Mouse (Mus musculus) gastrocnemius, postnatal 14 days (tissue): ENCODE results near the gene Surf6. TPM values are rescaled to one million over a fixed set of nuclear protein-coding genes. Genes with fewer than 3 reads are reported as not detected.
"Not testable (repeated sequence)": the region's sequence is repeated elsewhere in the genome, so short reads cannot be mapped to it uniquely, and the experiment has no call there.

ENCODE experiments used
- DNase-seq: peaks from one replicate; pipeline ENCODE4 v3.0.0; 2021; ENCODE audit warnings: mixed read lengths
- intact Hi-C: fragments of 180-260 bp; cut with DNase I; formaldehyde crosslinking; loops from one replicate; pipeline ENCODE4 v1.15.1; 2025; ENCODE audit warnings: low total_unique reads
- total RNA-seq, 2 experiments: library from RNA; stranded (reverse); gene quantifications; 2 replicates each; pipeline ENCODE4 v1.2.3; 2021

Gene Surf6
- total RNA-seq, 2 experiments from 2014 or later, result 11.9 to 13.3 TPM

DNA sequence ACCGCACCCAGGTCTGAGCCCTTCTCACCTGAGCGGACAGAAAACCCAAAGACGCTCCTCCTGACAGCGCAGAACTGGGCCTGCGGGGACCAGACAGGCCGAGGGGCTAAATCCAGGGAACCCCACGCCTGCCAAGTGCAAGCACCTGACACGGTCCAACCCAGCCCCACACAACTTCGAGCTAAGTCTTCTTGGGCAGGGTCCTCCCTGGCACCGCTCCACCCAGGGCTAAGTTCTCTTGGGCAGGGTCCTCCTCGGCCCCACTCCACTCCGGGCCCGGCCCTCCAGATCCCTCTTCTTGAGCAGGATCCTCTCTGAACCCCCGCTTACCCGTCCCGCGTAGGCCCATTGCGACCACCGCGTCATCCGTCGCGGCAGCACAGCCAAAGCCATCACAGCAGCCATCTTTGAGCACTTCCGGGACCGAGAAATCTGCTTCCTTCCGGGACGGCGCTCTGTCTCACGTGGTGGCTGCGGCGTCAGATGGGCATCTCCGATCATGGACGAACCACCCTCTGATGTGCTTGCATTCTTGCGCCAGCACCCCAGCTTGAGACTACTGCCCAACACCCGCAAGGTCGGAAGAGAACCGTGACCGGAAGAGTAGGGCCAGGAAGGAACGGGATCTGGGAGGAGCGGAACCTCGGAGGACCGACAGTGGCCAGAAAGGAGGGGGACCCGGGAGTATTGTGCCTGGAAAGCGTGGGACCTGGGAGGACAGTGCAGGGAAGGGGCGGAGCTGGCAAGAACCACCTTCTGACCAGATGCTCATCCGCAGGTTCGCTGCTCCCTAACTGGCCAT, 13.4 kb upstream of the Surf6 start, which contains the start of the genes Surf2 and Surf1:
Surf2 (plus strand) TSS at position 441 of the 802 bp plus-strand sequence.
Surf1 (minus strand) TSS at position 604 of the 802 bp plus-strand sequence.
- intact Hi-C loops, result no loop called here
- peak; percentile 79 for DNase-seq

DNA sequence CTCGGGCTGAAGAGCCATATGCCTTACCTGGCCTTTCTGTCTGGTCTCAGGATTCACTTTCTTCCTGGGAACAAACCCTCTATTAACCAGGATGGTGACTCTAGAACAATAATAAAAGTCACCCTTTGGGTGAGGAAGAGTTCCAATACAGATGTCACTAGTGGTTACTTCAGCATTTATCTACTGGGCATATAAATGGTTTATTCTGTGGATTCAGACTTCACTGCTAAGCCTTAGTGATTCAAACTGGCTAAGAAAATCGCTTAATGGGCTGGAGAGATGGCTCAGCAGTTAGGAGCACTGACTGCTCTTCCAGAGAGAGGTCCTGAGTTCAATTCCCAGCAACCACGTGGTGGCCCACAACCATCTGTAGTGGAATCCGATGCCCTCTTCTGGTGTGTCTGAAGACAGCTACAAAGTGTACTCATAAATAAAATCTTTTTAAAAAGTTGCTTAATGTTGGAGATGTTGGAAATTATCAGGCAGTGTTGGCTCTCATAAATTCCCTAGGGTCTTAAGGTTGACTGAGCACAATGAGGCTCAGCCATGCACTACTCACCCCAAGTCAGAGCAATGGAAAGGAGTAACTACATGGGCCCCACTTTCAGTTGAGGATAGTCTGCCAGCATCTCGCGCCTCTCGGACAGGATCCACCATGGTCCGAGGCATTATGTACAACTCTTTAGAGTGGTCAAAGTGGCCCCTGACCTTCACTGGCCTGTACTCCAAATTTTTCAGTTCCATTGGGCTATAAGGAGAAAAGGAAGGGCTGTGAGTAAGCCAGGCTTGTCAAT, 11.7 kb upstream of the Surf6 start:
- intact Hi-C loops, result no loop called here

DNA sequence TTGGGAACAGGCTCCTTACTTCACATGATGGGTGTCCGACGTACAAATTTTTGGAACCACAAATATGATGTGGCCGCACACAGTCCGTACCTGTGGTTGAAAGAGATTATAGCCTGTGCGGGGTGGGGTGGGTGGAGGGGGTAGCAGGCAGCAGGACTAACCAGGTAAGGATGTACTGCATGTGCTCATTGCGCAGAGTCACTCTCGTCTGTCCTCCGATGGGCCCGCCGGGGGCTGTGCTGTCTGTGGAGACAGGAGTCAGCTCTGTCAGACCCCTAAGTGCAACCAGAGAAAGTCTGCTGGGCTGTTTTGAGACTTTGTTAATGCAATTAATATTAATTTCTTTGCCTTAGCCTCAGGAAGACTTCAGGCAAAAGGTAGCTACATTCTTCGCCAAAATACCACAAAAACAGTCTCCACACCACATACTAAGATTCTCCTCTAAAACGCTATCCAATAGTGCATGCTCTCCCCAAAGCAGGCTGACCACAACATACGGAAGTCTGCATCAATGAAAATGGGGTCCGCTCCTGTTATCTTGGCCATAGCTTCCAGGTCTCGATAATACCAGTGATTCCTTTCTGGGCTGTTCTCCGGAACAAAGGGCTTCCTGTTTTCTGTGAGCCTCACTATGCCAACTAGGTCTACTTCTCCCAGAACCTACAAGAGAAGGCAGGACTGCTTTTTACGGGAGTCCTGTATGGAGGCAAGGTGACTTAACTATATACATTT, 10.9 kb upstream of the Surf6 start:
- intact Hi-C loops, result no loop called here
- DNase-seq, result no peak

More for the DNA sequence above, 11.7 kb upstream of the Surf6 start:
- no peak for DNase-seq

DNA sequence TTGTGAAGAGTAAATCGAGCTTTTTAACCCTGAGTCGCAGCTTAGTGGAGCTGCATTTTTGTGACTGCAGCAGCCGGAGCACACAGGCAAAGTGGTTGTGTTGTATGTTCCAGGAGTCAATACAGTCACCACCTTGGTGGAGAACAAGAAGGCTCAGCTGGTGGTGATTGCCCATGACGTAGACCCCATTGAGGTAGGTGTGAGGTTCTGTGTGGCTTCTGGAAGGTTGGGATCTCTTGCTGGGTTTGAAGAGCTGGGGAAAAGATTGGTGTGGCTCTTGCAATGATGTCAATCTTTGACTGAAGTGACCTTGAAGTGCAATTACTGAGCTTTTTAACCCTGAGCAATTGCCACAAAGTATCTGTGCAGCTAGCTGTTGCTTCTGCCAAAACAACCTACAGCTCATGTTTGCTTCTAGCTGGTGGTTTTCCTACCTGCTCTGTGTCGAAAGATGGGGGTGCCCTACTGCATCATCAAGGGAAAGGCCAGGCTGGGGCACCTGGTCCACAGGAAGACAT, 9.6 kb upstream of the Surf6 start:
- no peak for DNase-seq
- intact Hi-C loops, result no loop called here

DNA sequence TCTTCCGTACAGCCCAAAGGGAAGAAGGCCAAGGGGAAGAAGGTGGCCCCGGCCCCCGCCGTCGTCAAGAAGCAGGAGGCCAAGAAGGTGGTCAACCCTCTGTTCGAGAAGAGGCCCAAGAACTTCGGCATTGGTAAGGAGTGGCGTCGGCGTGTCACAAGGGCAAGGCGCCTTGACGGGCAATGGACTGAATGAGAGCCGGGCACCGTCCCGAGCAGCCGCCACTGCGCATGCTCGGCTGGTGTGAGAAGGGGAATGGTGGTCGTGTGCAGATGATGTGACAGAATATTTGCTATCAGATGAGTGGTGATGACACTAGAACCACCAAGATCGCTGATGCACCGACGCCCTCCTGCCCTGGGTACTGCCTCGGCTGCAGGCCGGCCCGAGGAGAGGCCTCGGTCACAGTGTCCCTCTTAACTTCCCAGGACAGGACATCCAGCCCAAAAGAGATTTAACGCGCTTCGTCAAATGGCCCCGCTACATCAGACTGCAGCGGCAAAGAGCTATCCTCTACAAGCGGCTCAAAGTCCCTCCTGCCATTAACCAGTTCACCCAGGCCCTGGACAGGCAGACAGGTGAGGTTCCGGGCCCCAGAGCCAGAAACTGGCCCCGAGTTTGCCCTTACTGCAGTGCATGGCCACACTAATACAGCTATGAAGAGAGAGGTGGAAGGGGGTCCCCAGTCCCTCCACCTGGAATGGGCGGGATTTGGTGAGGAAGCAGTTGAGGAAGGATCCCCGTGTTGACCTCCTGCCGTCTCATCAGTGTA, 8.5 kb upstream of the Surf6 start:
- peak; percentile 62 for DNase-seq

DNA sequence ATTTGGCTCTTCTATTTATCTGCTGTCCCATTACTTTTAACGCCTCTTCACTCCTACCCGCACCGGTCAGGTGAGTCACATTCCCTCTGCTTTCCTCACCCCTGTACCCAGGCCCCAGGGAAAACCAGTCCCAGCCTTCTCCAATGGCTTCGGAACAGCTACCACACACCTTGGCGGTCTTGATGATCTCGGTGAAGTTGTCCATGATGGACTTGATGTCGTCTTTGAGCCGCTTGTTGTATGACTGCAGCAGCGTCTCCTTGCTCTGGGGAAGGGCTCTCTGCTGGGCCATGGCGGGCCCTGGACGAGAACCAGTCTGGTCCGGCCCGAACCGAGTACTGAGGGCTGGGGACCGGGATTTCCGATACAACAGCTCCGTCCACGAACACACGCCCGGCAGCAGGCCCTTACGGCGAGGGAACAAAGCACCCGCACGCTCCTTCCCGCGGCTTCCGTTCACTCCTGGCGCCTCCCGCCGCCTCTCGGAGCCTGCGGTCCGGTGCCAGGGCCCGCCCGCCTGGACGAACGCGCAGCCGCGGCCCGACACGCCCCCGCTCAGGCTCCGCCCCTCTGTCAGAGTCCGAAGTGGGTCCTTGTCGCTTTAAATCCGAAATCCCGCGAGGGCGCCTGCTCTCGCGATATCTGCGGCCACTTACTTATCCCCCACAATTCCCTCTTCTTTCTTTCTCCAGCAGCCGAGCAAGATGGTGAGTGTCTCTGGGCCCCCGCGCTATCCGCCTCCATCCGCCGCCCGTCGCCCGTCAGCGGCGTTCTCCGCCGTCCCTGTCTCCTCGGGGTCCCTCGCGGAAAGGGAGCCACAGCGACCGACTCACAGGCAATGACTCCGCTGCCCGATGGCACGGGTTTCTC, 7.7 kb upstream of the Surf6 start, which contains the start of the genes Med22 and Rpl7a:
Med22 (minus strand) TSS at position 554 of the 870 bp plus-strand sequence.
Rpl7a (plus strand) TSS at position 641 of the 870 bp plus-strand sequence.
- intact Hi-C loops, result no loop called here
- DNase-seq, result peak; percentile 100

More for the DNA sequence above, 8.5 kb upstream of the Surf6 start:
- intact Hi-C loops, result no loop called here

DNA sequence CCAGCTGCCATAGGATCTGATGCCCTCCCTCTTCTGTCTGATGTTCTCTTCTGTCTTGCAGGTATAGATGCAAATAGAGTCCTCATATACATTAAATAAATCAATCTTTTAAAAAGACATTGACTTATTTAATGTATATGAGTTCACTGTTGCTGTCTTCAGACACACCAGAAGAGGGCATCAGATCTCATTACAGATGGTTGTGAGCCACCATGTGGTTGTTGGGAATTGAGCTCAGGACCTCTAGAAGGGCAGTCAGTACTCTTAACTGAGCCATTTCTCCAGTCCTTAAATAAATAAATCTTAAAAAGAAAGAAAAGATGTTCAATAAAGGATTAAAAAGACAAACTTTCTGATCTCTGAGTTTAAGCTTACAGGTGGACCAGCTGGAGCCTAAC, 6.7 kb upstream of the Surf6 start:
- intact Hi-C loops, result no loop called here
- DNase-seq, result no peak

DNA sequence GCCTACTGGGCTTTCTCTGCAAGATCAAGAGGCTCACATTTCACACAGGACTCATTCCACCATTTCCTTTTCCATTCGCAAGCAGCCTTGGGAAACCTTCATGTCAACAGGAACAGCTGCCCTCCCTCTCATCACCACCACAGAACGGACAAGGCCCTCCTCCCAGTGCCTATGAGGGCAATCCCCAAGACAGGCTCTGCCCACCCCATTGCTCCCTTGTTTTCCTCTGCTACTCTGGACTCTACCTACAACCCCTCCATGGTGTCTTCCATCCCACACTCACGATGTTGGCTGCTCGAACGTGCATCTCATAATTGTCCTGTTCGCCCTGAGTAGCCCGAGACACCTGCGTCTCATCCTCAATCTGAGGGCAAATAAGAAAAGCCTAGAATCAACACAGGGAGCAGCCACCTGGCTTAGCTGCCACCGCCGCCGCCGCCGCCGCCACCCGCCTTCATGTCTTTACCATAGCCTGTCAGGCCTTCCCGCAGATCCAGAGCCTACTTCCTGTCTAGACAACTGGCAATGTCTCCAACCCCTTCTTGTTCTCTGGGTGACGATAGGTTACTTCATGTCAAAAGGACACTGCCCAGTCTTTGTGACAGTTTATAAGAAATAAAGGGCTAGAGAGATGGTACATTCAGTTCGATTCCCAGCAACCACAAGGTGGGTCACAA, 6.2 kb upstream of the Surf6 start:
- intact Hi-C loops, result no loop called here
- DNase-seq, result no peak

DNA sequence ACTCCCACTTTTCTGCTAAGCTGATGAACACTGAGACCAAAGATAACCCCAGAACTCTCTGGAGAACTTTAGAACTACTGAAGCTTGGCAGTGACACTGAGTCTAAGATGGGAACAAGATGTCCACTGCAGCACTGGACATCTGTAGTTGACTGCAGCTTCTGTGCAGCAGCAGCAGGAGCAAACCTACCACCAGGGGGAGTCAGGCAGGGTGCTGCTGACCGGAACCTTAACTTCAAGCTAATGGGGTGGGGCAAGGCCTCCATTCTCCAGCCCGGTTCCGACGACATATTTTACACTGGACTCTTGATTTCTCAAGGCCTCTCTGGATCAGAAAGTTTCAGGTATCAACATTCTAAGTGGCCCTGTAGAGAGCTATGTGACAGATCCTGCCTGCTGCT, 4.4 kb upstream of the Surf6 start:
- peak; percentile 55 for DNase-seq
- intact Hi-C loops, result no loop called here

DNA sequence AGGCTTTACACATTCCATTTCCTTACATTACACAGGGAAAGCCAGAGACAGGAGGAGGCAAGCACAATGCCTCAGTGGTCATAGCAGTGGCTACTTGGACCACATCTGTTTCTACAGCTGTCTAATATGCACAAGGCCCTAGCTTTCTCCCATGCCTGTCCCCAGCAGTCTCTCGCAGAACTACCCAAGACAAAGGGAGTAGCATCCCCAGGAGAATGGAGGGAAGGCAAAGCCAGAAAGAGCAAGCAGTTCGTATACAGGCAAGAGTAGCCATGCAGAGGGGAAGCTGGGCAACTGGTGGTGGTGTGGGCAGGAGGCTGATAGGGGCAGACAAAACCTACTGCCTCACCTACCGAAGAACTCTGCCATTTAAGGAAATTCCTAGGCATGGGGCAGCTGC, 3.8 kb upstream of the Surf6 start:
- no peak for DNase-seq
- intact Hi-C loops, result no loop called here

DNA sequence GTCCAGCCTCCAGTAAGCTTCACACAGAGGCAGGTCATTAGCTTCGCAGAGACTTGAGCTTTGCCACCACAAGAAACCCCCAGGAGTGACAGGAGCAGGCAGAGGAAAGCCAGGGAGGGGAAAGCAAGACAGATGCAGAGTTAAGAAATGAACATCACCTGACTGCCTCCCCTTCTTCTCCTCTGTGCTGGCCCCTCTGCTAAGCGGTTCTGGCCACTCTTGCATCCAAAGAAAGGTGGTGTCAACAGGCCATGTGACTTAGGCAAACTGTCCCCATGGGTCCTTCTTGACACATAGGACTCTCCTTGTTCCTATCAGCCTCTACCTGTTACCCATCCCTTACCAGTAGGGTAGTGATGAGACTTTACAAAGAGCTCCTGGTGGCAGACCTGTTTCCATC, 3.3 kb upstream of the Surf6 start:
- intact Hi-C loops, result no loop called here
- DNase-seq, result no peak

DNA sequence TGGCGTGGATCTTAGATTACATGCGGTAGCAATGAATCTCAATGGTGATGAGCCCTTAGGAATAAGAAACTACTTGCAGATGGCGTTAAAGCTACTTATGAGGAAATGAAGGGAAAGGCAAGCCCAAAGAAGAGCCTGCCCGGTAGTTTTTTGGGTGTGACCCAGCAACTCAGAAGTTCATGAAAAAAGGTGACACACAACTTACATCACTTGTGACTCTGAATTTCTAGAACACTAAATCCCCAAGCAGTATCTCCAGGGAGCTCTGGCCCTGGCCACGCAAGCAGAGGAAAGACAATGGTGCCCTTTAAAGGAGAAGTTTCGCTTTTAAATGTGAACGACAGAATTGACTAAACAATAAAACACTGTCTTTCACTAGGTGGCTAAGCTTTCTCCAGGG, 632 bp upstream of the Surf6 start:
- no peak for DNase-seq
- intact Hi-C loops, result no loop called here

DNA sequence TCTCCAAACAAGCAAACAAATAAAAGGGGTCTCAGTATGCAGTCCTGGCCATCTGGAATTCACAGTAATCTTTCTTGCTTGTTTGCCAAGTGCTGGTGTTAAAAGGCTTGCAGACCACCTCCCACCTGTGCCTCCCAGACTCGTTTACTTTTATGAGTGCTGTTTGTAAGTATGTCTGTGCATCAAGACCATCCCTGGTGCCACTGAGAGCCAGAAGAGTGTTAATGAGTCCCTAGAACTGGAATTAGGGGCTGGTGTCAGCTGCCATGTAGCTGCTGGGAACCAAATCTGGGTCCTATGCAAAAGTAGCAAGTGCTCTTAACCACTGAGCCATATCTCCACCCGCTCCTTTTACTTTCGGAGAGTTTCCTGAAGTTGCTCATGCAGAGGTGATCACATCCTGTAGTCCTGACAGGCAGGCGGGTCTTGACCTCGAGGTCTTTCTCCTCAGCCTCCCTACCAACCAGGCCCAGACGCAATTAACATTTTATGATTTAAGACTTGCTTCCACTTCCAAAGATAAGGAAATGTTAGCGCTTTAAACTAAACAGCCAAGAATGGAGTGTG, 762 bp downstream of the Surf6 start:
- intact Hi-C loops, result no loop called here
- DNase-seq, result no peak

DNA sequence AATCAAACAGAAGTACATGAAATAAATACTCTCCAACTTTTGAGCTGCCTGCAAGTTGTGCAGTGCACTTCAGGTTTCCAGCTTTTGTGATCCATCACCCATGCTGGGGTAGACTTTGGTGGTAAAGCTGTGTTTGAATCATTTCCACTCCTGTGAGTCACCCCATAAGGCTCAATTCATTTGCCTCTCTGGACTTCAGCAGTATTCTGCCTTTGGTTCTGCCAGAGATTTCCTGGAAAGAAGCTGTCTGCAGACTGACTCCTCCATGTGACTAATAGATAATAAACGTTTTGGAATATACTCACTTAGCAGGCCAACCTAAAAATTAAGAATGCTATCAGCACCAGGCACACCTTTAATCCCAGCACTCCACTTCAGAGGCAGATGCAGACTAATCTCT, 1.9 kb downstream of the Surf6 start:
- intact Hi-C loops, result no loop called here
- DNase-seq, result no peak

DNA sequence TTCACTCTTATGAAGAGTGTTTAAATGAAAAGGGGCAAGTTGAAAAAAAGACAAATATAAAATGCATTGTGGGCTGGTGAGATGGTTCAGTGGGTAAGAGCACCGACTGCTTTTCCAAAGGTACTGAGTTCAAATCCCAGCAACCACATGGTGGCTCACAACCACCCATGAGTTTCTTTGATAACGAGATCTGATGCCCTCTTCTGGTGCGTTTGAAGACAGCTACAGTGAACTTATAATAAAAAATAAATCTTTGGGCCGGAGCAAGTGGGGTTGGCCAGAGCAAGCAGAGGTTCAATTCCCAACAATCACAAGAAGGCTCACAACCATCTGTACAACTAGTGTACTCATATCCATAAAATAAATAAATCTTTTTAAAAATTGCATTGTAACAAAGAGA, 6.8 kb downstream of the Surf6 start:
- DNase-seq, result no peak
- intact Hi-C loops, result no loop called here

DNA sequence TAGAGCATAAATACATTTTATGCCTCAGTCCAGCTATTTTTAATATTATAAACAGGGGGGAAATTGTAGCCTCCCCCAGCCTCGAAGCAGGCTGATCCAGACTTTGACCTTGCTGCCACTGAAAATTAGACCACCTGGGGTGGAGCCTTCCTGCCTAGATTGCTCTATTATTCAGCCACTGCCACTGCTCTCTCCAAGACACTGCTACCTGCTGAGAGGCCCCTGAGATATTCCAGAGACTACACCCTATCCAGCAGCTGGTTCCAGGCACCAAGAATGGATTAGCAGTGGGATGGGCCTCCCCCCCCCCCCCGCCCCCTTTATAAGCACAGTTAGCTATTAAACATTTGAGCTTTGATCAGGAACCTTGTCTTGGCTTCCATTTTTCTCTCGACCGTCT, 16.5 kb downstream of the Surf6 start:
- intact Hi-C loops, DNase-seq: not testable (repeated sequence)

DNA sequence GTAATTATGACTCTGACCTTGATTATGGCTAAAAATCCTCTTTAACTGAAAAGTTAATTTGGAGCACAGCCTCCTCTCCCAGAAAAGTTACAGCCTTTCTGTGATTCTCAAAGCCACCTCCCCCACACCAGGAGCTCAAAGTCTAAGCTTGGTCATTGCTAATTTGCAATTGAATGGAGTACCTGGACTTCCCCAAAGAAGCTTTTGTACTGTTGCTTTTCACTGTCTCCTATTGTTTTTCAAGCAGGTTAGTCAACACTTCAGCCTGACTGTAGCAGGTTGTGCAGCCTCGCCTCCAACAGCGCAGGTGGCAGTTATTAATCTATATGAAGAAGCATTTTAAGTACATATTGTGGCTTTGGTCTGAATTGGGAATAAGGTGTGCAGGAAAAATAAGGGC, 17.1 kb downstream of the Surf6 start:
- DNase-seq, intact Hi-C loops: not testable (repeated sequence)
